Mouse (Mus musculus): ENCODE data around the gene Tmem25.

The Tmem25 gene

GRCm38 (mm10) chr9:44799102-44799957 lies at the start of gene Tmem25:
Gene Tmem25, minus strand, starts transcription at chr9:44799307.
- DNase-seq (ENCODE audit: low spot score in 2 of 2): peak; percentile 93 to 95

GRCm38 (mm10) chr9:44847446-44847845 lies 48.3 kb upstream of the Tmem25 start:
- DNase-seq (ENCODE audit: low spot score in 2 of 2): no peak

GRCm38 (mm10) chr9:44841241-44841640 lies 42.1 kb upstream of the Tmem25 start:
- no peak for DNase-seq (ENCODE audit: low spot score in 2 of 2)

- DNase-seq (ENCODE audit: low spot score in 2 of 2): peak; percentile 69 to 87
Observed at GRCm38 (mm10) chr9:44836439-44836838, 37.3 kb upstream of the Tmem25 start.

GRCm38 (mm10) chr9:44832356-44832755 lies 33.2 kb upstream of the Tmem25 start:
- DNase-seq (ENCODE audit: low spot score in 2 of 2): no peak

- DNase-seq (ENCODE audit: low spot score in 2 of 2): no peak
Observed at GRCm38 (mm10) chr9:44830506-44830905, 31.4 kb upstream of the Tmem25 start.

GRCm38 (mm10) chr9:44828944-44829343 lies 29.8 kb upstream of the Tmem25 start:
- no peak for DNase-seq (ENCODE audit: low spot score in 2 of 2)

GRCm38 (mm10) chr9:44826660-44827059 lies 27.6 kb upstream of the Tmem25 start:
- no peak for DNase-seq (ENCODE audit: low spot score in 2 of 2)

GRCm38 (mm10) chr9:44819920-44820827 lies 21.1 kb upstream of the Tmem25 start:
- peak in 1 of 2 experiments; percentile 44 for DNase-seq (ENCODE audit: low spot score in 2 of 2)

GRCm38 (mm10) chr9:44817522-44817921 lies 18.4 kb upstream of the Tmem25 start:
- DNase-seq (ENCODE audit: low spot score in 2 of 2): no peak

- DNase-seq (ENCODE audit: low spot score in 2 of 2): no peak
Observed at GRCm38 (mm10) chr9:44814179-44814578, 15.1 kb upstream of the Tmem25 start.

GRCm38 (mm10) chr9:44810316-44810715 lies 11.2 kb upstream of the Tmem25 start:
- DNase-seq (ENCODE audit: low spot score in 2 of 2): no peak

GRCm38 (mm10) chr9:44807778-44808177 lies 8.7 kb upstream of the Tmem25 start:
- no peak for DNase-seq (ENCODE audit: low spot score in 2 of 2)

GRCm38 (mm10) chr9:44807141-44807540 lies 8.0 kb upstream of the Tmem25 start:
- no peak for DNase-seq (ENCODE audit: low spot score in 2 of 2)

- no peak for DNase-seq (ENCODE audit: low spot score in 2 of 2)
Observed at GRCm38 (mm10) chr9:44805536-44805935, 6.4 kb upstream of the Tmem25 start.

GRCm38 (mm10) chr9:44804678-44805077 lies 5.6 kb upstream of the Tmem25 start:
- no peak for DNase-seq (ENCODE audit: low spot score in 2 of 2)

- DNase-seq (ENCODE audit: low spot score in 2 of 2): no peak
Observed at GRCm38 (mm10) chr9:44802808-44803450, 3.8 kb upstream of the Tmem25 start, which contains the start of gene Ttc36. Gene Ttc36, minus strand, starts transcription at chr9:44803072.

- DNase-seq (ENCODE audit: low spot score in 2 of 2): no peak
Observed at GRCm38 (mm10) chr9:44801669-44802068, 2.6 kb upstream of the Tmem25 start.

GRCm38 (mm10) chr9:44799958-44800324 lies 834 bp upstream of the Tmem25 start:
- DNase-seq (ENCODE audit: low spot score in 2 of 2): no peak

GRCm38 (mm10) chr9:44798298-44798697 lies 809 bp downstream of the Tmem25 start:
- no peak for DNase-seq (ENCODE audit: low spot score in 2 of 2)

- DNase-seq (ENCODE audit: low spot score in 2 of 2): no peak
Observed at GRCm38 (mm10) chr9:44792842-44793241, 6.3 kb downstream of the Tmem25 start.

Data from right cerebral cortex, postnatal 10 days (tissue).